Mouse (Mus musculus): ENCODE data around the gene Mettl7a3. TPM values are rescaled to one million over a fixed set of nuclear protein-coding genes. Genes with fewer than 3 reads are reported as not detected.
"Not testable (repeated sequence)": the region's sequence is repeated elsewhere in the genome, so short reads cannot be mapped to it uniquely, and the experiment has no call there.

The Mettl7a3 gene
- total RNA-seq (2022): under 1 TPM in 1 of 4 experiments, not detected in 3; 0.98 TPM

- DNase-seq (ENCODE audit: low spot score in 2 of 2): no peak
These were observed at the start of gene Mettl7a3 for GRCm38 (mm10) chr15:100334629-100335028. Gene Mettl7a3 (plus strand): TSS chr15:100334929.

GRCm38 (mm10) chr15:100288980-100289379 is 45.7 kb upstream of the Mettl7a3 start:
- DNase-seq (ENCODE audit: low spot score in 2 of 2): no peak

GRCm38 (mm10) chr15:100290858-100291257 is 43.9 kb upstream of the Mettl7a3 start:
- DNase-seq (ENCODE audit: low spot score in 2 of 2): peak; percentile 53 to 67

GRCm38 (mm10) chr15:100292326-100292725 is 42.4 kb upstream of the Mettl7a3 start:
- no peak for DNase-seq (ENCODE audit: low spot score in 2 of 2)

- DNase-seq (ENCODE audit: low spot score in 2 of 2): no peak
These were observed 36.9 kb upstream of the Mettl7a3 start for GRCm38 (mm10) chr15:100297856-100298255.

- DNase-seq (ENCODE audit: low spot score in 2 of 2): no peak
These were observed 34.2 kb upstream of the Mettl7a3 start for GRCm38 (mm10) chr15:100300499-100300898.

- DNase-seq (ENCODE audit: low spot score in 2 of 2): no peak
These were observed 33.2 kb upstream of the Mettl7a3 start for GRCm38 (mm10) chr15:100301556-100301955.

GRCm38 (mm10) chr15:100303428-100304018 is 31.2 kb upstream of the Mettl7a3 start:
- no peak for DNase-seq (ENCODE audit: low spot score in 2 of 2)

- peak; percentile 78 to 83 for DNase-seq (ENCODE audit: low spot score in 2 of 2)
These were observed 30.4 kb upstream of the Mettl7a3 start, which contains the start of gene Mettl7a1 for GRCm38 (mm10) chr15:100304019-100304991. Gene Mettl7a1 (plus strand): TSS chr15:100304140.

- DNase-seq (ENCODE audit: low spot score in 2 of 2): no peak
These were observed 28.5 kb upstream of the Mettl7a3 start for GRCm38 (mm10) chr15:100306201-100306600.

GRCm38 (mm10) chr15:100307438-100308096 is 27.2 kb upstream of the Mettl7a3 start:
- not testable (repeated sequence) for DNase-seq (ENCODE audit: low spot score in 2 of 2)

GRCm38 (mm10) chr15:100312346-100312745 is 22.4 kb upstream of the Mettl7a3 start:
- no peak for DNase-seq (ENCODE audit: low spot score in 2 of 2)

- no peak for DNase-seq (ENCODE audit: low spot score in 2 of 2)
These were observed 20.1 kb upstream of the Mettl7a3 start for GRCm38 (mm10) chr15:100314448-100315145.

GRCm38 (mm10) chr15:100318014-100318671 is 16.6 kb upstream of the Mettl7a3 start:
- not testable (repeated sequence) for DNase-seq (ENCODE audit: low spot score in 2 of 2)

GRCm38 (mm10) chr15:100319884-100320283 is 14.8 kb upstream of the Mettl7a3 start:
- DNase-seq (ENCODE audit: low spot score in 2 of 2): no peak

GRCm38 (mm10) chr15:100320295-100320905 is 14.3 kb upstream of the Mettl7a3 start:
- DNase-seq (ENCODE audit: low spot score in 2 of 2): no peak

GRCm38 (mm10) chr15:100321134-100321533 is 13.6 kb upstream of the Mettl7a3 start:
- no peak for DNase-seq (ENCODE audit: low spot score in 2 of 2)

- peak in 1 of 2 experiments; percentile 25 for DNase-seq (ENCODE audit: low spot score in 2 of 2)
These were observed 10.6 kb upstream of the Mettl7a3 start for GRCm38 (mm10) chr15:100324021-100324591.

- no peak for DNase-seq (ENCODE audit: low spot score in 2 of 2)
These were observed 9.5 kb upstream of the Mettl7a3 start for GRCm38 (mm10) chr15:100325235-100325634.

GRCm38 (mm10) chr15:100328089-100328488 is 6.6 kb upstream of the Mettl7a3 start:
- DNase-seq (ENCODE audit: low spot score in 2 of 2): not testable (repeated sequence)
